Mouse (Mus musculus) intestine, postnatal 0 days (tissue): ENCODE results near the gene Gopc. TPM values are rescaled to one million over a fixed set of nuclear protein-coding genes. Genes with fewer than 3 reads are reported as not detected.

ENCODE experiments used
- ATAC-seq: fragments of 200-750 bp; cut with Nextera tagmentation; 2 replicates; pipeline ENCODE4 v1.8.0; 2017; ENCODE audit warnings: mild to moderate bottlenecking, moderate TSS enrichment, moderate library complexity
- H3K27ac ChIP-seq: fragments of 300-500 bp; sonication (generic); 2 replicates; pipeline ENCODE4 v1.5.1; 2014; ENCODE audit warnings: mild to moderate bottlenecking, low read depth, low read length, moderate library complexity
- H3K27me3 ChIP-seq: fragments of 300-500 bp; sonication (generic); replicated peaks from 2 replicates; pipeline ENCODE4 v1.6.1; 2014; ENCODE audit warnings: low read length, mixed read lengths; ENCODE audit not compliant: control insufficient read depth, insufficient read depth
- H3K36me3 ChIP-seq: fragments of 300-500 bp; sonication (generic); 2 replicates; pipeline ENCODE4 v1.6.1; 2014; ENCODE audit warnings: mild to moderate bottlenecking, moderate library complexity; ENCODE audit not compliant: control insufficient read depth, insufficient read depth
- H3K4me1 ChIP-seq: fragments of 300-500 bp; sonication (generic); replicated peaks from 2 replicates; pipeline ENCODE4 v1.6.1; 2014; ENCODE audit warnings: antibody characterized with exemption, low read length, mixed read lengths; ENCODE audit not compliant: control insufficient read depth, insufficient read depth
- H3K4me2 ChIP-seq: fragments of 300-500 bp; sonication (generic); replicated peaks from 2 replicates; pipeline ENCODE4 v1.6.1; 2014; ENCODE audit warnings: low read depth, mild to moderate bottlenecking, moderate library complexity
- H3K4me3 ChIP-seq: fragments of 300-500 bp; sonication (generic); 2 replicates; pipeline ENCODE4 v1.5.1; 2014; ENCODE audit warnings: low read depth, low read length
- H3K9ac ChIP-seq: fragments of 300-500 bp; sonication (generic); 2 replicates; pipeline ENCODE4 v1.6.1; 2014; ENCODE audit warnings: mild to moderate bottlenecking, low read depth, low read length
- H3K9me3 ChIP-seq: fragments of 300-500 bp; sonication (generic); 2 replicates; pipeline ENCODE4 v1.6.1; 2016; ENCODE audit warnings: mixed run types; ENCODE audit not compliant: control insufficient read depth
- CTCF ChIP-seq: sonication (generic); IDR thresholded peaks from 2 replicates; pipeline ENCODE4 v1.5.1; 2016; ENCODE audit warnings: low read depth, mild to moderate bottlenecking, control low read depth, antibody characterized with exemption, moderate library complexity
- WGBS: fragments of 180-500 bp; shearing (Covaris S2); extraction: QIAGEN DNeasy Blood & Tissue Kit; methylation state at CpG from one replicate; pipeline ENCODE4 v1.1.7; 2014; 5-methylcytosine and 5-hydroxymethylcytosine counted together
- polyA plus RNA-seq: library from polyadenylated mRNA; unstranded; fragments of >200 nt; fragmentation: Nextera tagmentation; extraction: Ambion mirVana; gene quantifications from 2 replicates; pipeline ENCODE4 v1.2.1, GENCODE M21; 2015

Gopc gene
- polyA plus RNA-seq, 1 experiment from 2014 or later = 10.4 TPM

DNA sequence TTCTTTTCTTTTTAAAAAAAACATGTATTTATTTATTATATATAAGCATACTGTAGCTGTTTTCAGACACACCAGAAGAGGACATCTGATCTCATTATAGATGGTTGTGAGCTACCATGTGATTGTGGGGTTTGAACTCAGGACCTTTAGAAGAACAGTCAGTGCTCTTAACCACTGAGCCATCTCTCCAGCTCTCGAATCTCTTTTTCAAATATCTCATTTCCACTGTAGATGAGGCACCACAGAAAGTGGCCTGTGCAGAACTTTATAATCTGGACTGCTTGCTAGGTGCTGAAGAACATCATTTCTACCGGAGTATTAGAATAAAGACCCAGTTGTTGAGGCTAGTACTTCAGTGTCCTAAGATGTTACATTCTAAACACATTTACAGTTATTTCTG is 33.1 kb upstream of the Gopc start:
- Histone ChIP-seq H3K9me3 (no peaks in the 10 kb centered on the region), H3K4me1 (0 out of 2 replicates have a peak, but pooled peaks cover 3% of the 10 kb centered on the region), H3K9ac (no peak overlapping the region), H3K4me2 (no peak overlapping the region), H3K36me3 (no peaks in the 10 kb centered on the region), H3K4me3 (no peak overlapping the region), H3K27me3 (no peaks in the 10 kb centered on the region), H3K27ac (no peak overlapping the region)
- ATAC-seq = no peak
- no peak for TF ChIP-seq CTCF
- 87% methylated on average over 2 of the region's 2 CpGs for WGBS

DNA sequence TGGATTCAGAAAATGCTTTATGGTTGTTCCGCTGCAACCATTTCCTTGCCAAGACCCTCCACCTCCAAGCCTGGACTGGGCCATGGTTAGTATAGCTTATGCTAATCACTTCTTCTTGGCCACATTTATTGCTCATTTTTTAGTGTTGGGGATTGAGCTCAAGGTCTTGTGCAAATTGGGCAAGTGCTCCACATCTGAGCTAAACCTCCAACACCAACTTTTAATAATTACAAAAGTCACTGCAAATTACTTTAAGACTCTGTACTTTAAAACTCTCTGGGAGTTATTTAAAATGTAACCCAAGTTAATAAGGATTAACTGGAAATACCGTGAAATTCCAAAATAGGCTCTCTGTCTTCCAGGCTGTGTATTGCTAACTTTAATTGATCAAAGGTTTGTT is 25.6 kb upstream of the Gopc start:
- TF ChIP-seq CTCF = no peak
- Histone ChIP-seq H3K36me3 (no peaks in the 10 kb centered on the region), H3K4me2 (no peak overlapping the region), H3K9me3 (no peaks in the 10 kb centered on the region), H3K27ac (no peak overlapping the region), H3K9ac (no peak overlapping the region), H3K4me1 (no peaks in the 10 kb centered on the region), H3K27me3 (no peaks in the 10 kb centered on the region), H3K4me3 (no peak overlapping the region)
- 85% methylated on average over 2 of the region's 2 CpGs for WGBS
- no peak for ATAC-seq

DNA sequence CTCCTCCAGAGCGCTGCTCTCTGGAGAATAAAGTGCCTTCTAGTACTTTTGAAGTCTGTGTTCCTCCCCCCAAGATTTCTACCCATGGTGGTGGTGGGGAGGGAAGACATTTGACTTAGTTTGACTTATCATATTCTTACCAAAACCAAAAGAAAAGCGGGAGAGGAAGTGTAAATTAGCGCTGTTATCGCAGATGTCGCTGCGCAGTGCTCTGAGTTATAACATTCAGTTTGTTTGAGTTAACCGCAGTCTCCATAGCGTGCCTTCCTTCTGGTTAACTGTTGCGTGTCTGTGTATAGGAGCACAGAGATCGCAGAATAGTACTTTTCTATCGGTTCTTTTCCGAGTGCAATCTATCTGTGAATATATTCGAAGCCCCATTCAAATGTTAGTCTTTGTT is 23.2 kb upstream of the Gopc start:
- Histone ChIP-seq H3K9ac (no peak overlapping the region), H3K4me1 (no peaks in the 10 kb centered on the region), H3K4me2 (no peak overlapping the region), H3K36me3 (no peaks in the 10 kb centered on the region), H3K27ac (no peak overlapping the region), H3K4me3 (no peak overlapping the region), H3K27me3 (no peaks in the 10 kb centered on the region), H3K9me3 (no peaks in the 10 kb centered on the region)
- TF ChIP-seq CTCF = no peak
- no peak for ATAC-seq
- 84% methylated on average over 13 of the region's 13 CpGs for WGBS

DNA sequence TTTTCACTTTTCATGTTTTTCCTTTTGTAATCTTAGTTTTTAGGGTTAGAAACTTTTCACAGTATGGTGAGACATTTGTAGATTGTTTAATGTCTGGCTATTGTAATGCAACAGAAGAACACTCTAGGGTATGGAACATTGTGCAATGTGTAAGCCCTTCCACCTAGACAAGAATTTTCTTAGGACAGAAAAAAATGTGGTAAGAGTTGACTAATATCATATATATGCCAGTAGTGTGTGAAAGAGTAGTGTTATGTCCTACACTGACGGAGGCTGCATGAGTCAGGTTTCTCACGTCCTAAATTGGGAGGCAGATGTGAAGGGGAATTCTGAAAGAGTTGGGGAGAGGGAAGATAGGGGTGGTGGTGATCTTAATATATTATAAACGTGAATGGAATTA is 17.8 kb upstream of the Gopc start:
- Histone ChIP-seq H3K27ac (no peak overlapping the region), H3K27me3 (no peaks in the 10 kb centered on the region), H3K4me1 (no peaks in the 10 kb centered on the region), H3K9me3 (no peaks in the 10 kb centered on the region), H3K9ac (no peak overlapping the region), H3K4me3 (no peak overlapping the region), H3K36me3 (no peaks in the 10 kb centered on the region), H3K4me2 (no peak overlapping the region)
- no peak for ATAC-seq
- TF ChIP-seq CTCF = no peak
- 74% methylated on average over 3 of the region's 3 CpGs for WGBS

DNA sequence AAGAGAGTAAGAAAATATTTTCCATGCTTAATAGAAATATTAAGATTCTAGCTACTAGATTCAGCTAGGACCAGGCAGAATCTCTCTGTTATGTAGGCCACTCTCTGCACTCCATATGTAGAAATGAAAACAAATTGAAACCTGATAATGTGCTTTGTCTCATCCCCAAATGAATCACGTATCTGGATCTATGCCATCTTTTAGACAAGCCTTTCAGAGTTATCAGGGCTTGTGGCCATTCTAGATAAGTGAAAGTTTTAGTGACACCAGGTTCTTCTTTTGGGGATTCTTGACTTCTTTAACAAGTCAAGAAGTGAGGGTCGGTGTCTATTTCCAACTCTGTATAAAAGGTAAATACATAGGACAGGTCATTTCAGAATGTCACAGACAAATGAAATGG is 16.8 kb upstream of the Gopc start:
- no peak overlapping the region for H3K4me3 ChIP-seq
- TF ChIP-seq CTCF = no peak
- H3K27ac ChIP-seq = no peak overlapping the region
- no peak for ATAC-seq
- H3K9me3 ChIP-seq = no peaks in the 10 kb centered on the region
- no peak overlapping the region for H3K9ac ChIP-seq
- no peaks in the 10 kb centered on the region for H3K4me1 ChIP-seq
- H3K36me3 ChIP-seq = no peaks in the 10 kb centered on the region
- WGBS = 78% methylated on average over 2 of the region's 2 CpGs
- no peak overlapping the region for H3K4me2 ChIP-seq
- H3K27me3 ChIP-seq = no peaks in the 10 kb centered on the region

DNA sequence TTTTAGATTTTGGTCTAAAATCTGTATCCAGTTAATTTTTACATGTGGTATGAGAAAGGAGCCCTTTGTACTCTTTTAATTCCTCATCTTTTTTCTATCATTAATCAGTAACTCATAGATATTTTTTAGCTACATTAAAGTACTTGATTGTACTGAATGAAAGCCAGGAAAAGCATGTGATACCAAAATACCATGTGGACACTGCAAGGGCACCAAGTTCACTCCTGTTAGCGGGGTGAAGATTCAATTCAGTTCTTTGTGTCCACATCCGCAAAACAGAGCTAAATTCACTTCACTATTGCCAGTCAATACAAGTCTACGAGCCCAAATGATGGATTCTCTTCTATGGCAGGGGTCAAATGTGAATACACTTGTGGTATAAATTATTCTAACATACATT is 14.7 kb upstream of the Gopc start:
- H3K4me3 ChIP-seq = no peak overlapping the region
- H3K4me2 ChIP-seq = no peak overlapping the region
- H3K27ac ChIP-seq = no peak overlapping the region
- no peaks in the 10 kb centered on the region for H3K27me3 ChIP-seq
- no peaks in the 10 kb centered on the region for H3K9me3 ChIP-seq
- TF ChIP-seq CTCF = no peak
- ATAC-seq = no peak
- no peaks in the 10 kb centered on the region for H3K4me1 ChIP-seq
- 84% methylated on average over 3 of the region's 3 CpGs for WGBS
- no peaks in the 10 kb centered on the region for H3K36me3 ChIP-seq
- H3K9ac ChIP-seq = no peak overlapping the region

DNA sequence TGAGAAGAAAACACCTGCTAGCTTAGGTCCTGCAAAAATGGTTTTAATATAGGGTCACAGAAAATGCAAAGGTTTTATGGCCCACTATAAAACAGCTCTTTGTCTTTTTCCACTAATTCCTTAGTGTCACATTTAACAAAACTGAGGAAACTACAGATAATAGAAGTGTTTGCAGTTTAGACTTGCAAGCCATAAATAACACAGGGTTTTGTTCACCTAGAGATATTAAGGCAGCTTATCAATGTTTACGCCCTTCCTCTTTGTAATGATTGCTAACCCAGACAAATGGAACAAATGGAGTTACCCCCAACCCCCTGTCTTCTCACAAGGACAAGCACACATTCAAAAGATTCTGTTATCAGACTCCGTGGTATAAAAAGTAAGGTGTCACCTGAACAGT is 9.3 kb upstream of the Gopc start:
- Histone ChIP-seq H3K27ac (no peak overlapping the region), H3K9me3 (no peaks in the 10 kb centered on the region), H3K27me3 (no peaks in the 10 kb centered on the region), H3K4me2 (no peak overlapping the region), H3K4me1 (no peaks in the 10 kb centered on the region), H3K4me3 (no peak overlapping the region), H3K36me3 (no peaks in the 10 kb centered on the region), H3K9ac (no peak overlapping the region)
- TF ChIP-seq CTCF = no peak
- ATAC-seq = no peak
- WGBS = 32% methylated on average over 2 of the region's 2 CpGs
